17 mouse cellular contexts compared by ENCODE assay signal in the genomic region with DNA sequence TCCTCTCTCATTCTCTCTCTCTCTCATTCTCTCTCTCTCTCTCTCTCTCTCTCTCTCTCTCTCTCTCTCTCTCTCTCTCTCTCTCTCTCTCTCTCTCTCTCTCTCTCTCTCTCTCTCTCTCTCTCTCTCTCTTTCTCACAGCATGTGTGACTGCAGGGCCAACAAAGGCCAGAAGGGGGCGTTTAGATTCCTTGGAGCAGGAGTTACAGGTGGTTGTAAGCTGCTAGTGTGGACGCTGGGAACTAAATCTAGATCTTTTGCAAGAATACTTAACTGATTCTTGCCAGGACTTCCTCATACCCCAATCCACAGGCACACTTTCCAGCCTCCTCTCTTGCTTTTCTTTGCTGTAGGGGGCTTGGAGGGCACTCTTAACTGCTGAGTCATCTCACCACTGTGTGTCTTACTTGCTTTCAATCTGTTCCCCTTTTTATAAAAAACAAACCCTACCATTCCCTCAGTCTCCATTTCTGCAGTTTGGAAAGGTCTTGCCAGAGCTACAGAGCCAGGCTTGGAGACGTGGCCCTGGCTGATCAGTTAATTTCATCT.
A peak's percentile ranks its signal among the peaks of the same experiment; 100 is the strongest.
DNase-seq lines count a peak whose midpoint lies in the region; ATAC-seq and TF ChIP-seq lines count a peak whose summit lies in the region.
"Had no signal": no experiment of that assay in that cellular context is flagged by ENCODE, and none has a peak within 500 bp of the region (broad histone marks: within the 10 kb centered on the region; RNA-seq: fewer than 3 reads in every experiment).

No protein-coding gene starts in this region.

- no peak overlapping the region for H3K9ac ChIP-seq in lung, embryonic 14.5 days
- H3K9ac ChIP-seq in ES-E14 (ENCODE audit: insufficient read depth, low read depth, low read length, poor library complexity, severe bottlenecking), result no peak overlapping the region
- H3K9ac ChIP-seq: embryonic facial prominence, embryonic 13.5 days; hindbrain, embryonic 14.5 days; intestine, embryonic 15.5 days; limb, embryonic 12.5 days; midbrain, embryonic 15.5 days had no signal

- H3K27ac ChIP-seq in lung, embryonic 14.5 days (ENCODE audit: low read depth), result no peak overlapping the region
- H3K27ac ChIP-seq in ES-E14 (ENCODE audit: insufficient read depth, low read depth, low read length, poor library complexity, severe bottlenecking), result no peak overlapping the region
- H3K27ac ChIP-seq: embryonic facial prominence, embryonic 13.5 days; hindbrain, embryonic 14.5 days; intestine, embryonic 15.5 days; limb, embryonic 12.5 days; midbrain, embryonic 15.5 days had no signal

- no peaks in the 10 kb centered on the region for H3K27me3 ChIP-seq in lung, embryonic 14.5 days (ENCODE audit: insufficient read depth, low read length)
- H3K27me3 ChIP-seq: embryonic facial prominence, embryonic 13.5 days; intestine, embryonic 15.5 days; limb, embryonic 12.5 days; midbrain, embryonic 15.5 days had no signal

- no peak overlapping the region for H3K4me2 ChIP-seq in lung, embryonic 14.5 days
- H3K4me2 ChIP-seq: embryonic facial prominence, embryonic 13.5 days; hindbrain, embryonic 14.5 days; intestine, embryonic 15.5 days; limb, embryonic 12.5 days; midbrain, embryonic 15.5 days had no signal

- peak; percentile 13; the same call in 1 of the 2 replicates for TF ChIP-seq CTCF in lung, embryonic 14.5 days (IDR thresholded peaks at IDR 0.05; ENCODE audit: low read depth)

- H3K9me3 ChIP-seq in lung, embryonic 14.5 days (ENCODE audit: low read depth, low read length), result no peaks in the 10 kb centered on the region
- no peaks in the 10 kb centered on the region for H3K9me3 ChIP-seq in ES-E14 (ENCODE audit: control insufficient read depth, insufficient read depth, low read depth, low read length)
- H3K9me3 ChIP-seq: embryonic facial prominence, embryonic 13.5 days; intestine, embryonic 15.5 days; midbrain, embryonic 15.5 days had no signal

- no peaks in the 10 kb centered on the region for H3K4me1 ChIP-seq in lung, embryonic 14.5 days (ENCODE audit: insufficient read depth)
- no peaks in the 10 kb centered on the region for H3K4me1 ChIP-seq in ES-E14 (ENCODE audit: control insufficient read depth in 2 of 2, insufficient read depth in 2 of 2, low read length in 2 of 2, poor library complexity in 1 of 2)
- H3K4me1 ChIP-seq: embryonic facial prominence, embryonic 13.5 days; intestine, embryonic 15.5 days; limb, embryonic 12.5 days; midbrain, embryonic 15.5 days had no signal

- no peak for ATAC-seq in lung, embryonic 14.5 days (ENCODE audit: insufficient read depth)
- ATAC-seq in common myeloid progenitor, adult 5-6 weeks (replicated peaks; ENCODE audit: low read depth, poor library complexity, severe bottlenecking), result peak; percentile 92
- ATAC-seq in activated CD4-positive, CD25-positive, alpha-beta regulatory T cell, adult 4 months, result no peak
- ATAC-seq: intestine, embryonic 15.5 days; midbrain, embryonic 15.5 days had no signal

- WGBS in lung, embryonic 14.5 days, result 64% methylated on average over 3 of the region's 3 CpGs

- in situ Hi-C loops in ES-E14 (cut with MboI; ENCODE audit: low sequenced_read_pairs in 2 of 2, unreplicated experiment in 2 of 2), result no loop called here

- no peak overlapping the region for H3K4me3 ChIP-seq in lung, embryonic 14.5 days (ENCODE audit: low read depth, low read length)
- H3K4me3 ChIP-seq in ES-E14 (ENCODE audit: insufficient read depth in 1 of 2, low read depth in 1 of 2, low read length in 2 of 2, poor library complexity in 1 of 2, severe bottlenecking in 1 of 2), result no peak overlapping the region
- H3K4me3 ChIP-seq: embryonic facial prominence, embryonic 13.5 days; intestine, embryonic 15.5 days; limb, embryonic 12.5 days; midbrain, embryonic 15.5 days had no signal

- DNase-seq in lung, embryonic 14.5 days, result no peak
- DNase-seq in lung, adult 18-20 months, result no peak
- DNase-seq in ES-E14 (ENCODE audit: low read depth, low spot score), result peak; percentile 26
- DNase-seq in urinary bladder, postnatal 10 days (ENCODE audit: low spot score), result no peak
- no peak for DNase-seq in frontal cortex, adult 2 months (ENCODE audit: extremely low spot score in 1 of 2, low spot score in 1 of 2)
- DNase-seq: cerebellum, adult 9-10 months; kidney, postnatal 10 days; lung, postnatal 4 days; retina, postnatal 1 day; right cerebral cortex, postnatal 4 days had no signal

- H3K36me3 ChIP-seq in lung, embryonic 14.5 days (ENCODE audit: insufficient read depth), result no peaks in the 10 kb centered on the region
- H3K36me3 ChIP-seq in ES-E14 (ENCODE audit: control insufficient read depth, insufficient read depth, low read length, poor library complexity, severe bottlenecking), result no peaks in the 10 kb centered on the region
- H3K36me3 ChIP-seq: embryonic facial prominence, embryonic 13.5 days; intestine, embryonic 15.5 days; limb, embryonic 12.5 days; midbrain, embryonic 15.5 days had no signal

TF ChIP-seq in ES-E14, 5 proteins besides CTCF, POLR2A, EP300 and RAD21:
- TF ChIP-seq MAFK (IDR thresholded peaks at IDR 0.05; ENCODE audit: insufficient read depth, low read depth, low read length) (no peak), ZC3H11A (IDR thresholded peaks at IDR 0.05; ENCODE audit: borderline replicate concordance, low read depth, low read length) (no peak), CHD2 (IDR thresholded peaks at IDR 0.05; ENCODE audit: low read depth, low read length) (no peak), ZNF384 (IDR thresholded peaks at IDR 0.05; ENCODE audit: low read depth, low read length) (no peak), HCFC1 (IDR thresholded peaks at IDR 0.05; ENCODE audit: borderline replicate concordance, insufficient read depth, low read length) (no peak)
TF ChIP-seq in ES-E14: peak in this region for 0.
